Mouse (Mus musculus) hematopoietic stem cell, adult 5-6 weeks (primary cell): ENCODE data around the gene Gas6. TPM values are rescaled to one million over a fixed set of nuclear protein-coding genes. Genes with fewer than 3 reads are reported as not detected.

Experiments used
- ATAC-seq, 2 experiments: fragments of 125-278 bp in 1 of 2; replicated peaks in 1 of 2; 2 replicates each; pipeline ENCODE4 v1.8.0; 2016 to 2017; ENCODE audit warnings: inconsistent platforms in 2 of 2, mild to moderate bottlenecking in 2 of 2, moderate number of reproducible peaks in 2 of 2, low read depth in 1 of 2, moderate TSS enrichment in 1 of 2; ENCODE audit not compliant: low FRiP score in 2 of 2, poor library complexity in 2 of 2, severe bottlenecking in 2 of 2, insufficient read depth in 1 of 2, low TSS enrichment in 1 of 2
- total RNA-seq: library from RNA; stranded (forward); fragments of 172-1452, 232-1000 nt; gene quantifications from 2 replicates; pipeline ENCODE4 v1.2.3, GENCODE M21; 2017

The Gas6 gene
- total RNA-seq, 1 experiment from 2014 or later, result 14.1 TPM

DNA sequence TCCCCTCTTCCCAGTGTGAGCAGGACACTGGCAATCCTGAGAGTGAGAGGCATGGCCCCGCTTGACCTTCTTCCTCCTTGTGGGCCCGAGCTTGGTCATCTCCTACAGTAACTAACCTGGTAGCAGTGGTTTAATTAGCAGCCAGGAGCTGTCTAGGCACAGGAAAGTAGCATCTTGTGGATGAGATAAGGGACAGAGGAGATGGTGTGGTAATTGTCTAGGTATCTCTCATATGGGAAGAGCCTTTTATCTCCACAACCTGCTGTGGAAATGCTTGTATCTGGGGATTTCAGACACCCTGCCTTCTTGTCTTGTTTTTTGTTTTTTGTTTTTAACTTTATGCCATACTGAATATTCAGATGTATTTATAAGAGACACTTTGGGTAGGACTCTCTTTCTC is 56.8 kb downstream of the Gas6 start:
- ATAC-seq, result no peak

GRCm38 (mm10) chr8:13436052-13436451 is 58.2 kb downstream of the Gas6 start:
- no peak for ATAC-seq

DNA sequence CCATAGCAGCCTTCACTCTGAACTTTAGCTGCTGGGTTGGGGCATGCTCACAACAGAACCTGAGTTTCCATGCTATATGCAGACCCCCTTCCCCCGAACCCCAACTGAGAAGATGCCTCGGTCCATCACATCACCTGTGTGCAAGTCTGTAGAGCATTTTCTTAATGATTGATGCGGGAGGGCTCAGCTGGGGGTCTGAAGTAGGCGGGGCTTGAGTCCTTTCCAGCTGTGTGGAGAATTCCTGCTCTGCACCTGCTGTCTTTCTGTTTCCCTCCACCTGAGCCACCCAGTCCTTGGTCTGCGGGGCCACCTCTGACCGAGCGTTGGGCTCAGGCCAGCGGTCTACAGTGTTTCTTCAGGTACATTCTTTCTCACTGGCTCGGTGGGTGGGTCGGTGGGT is 59.4 kb downstream of the Gas6 start, which contains the start of gene Tmem255b:
Gene Tmem255b (plus strand): TSS at position 301 of the 400 bp plus-strand sequence.
- no peak for ATAC-seq

GRCm38 (mm10) chr8:13433130-13433529 is 61.2 kb downstream of the Gas6 start:
- ATAC-seq, result peak; percentile 41 to 54; a peak in 2 of 4 replicates

GRCm38 (mm10) chr8:13430866-13431265 is 63.4 kb downstream of the Gas6 start:
- no peak for ATAC-seq

DNA sequence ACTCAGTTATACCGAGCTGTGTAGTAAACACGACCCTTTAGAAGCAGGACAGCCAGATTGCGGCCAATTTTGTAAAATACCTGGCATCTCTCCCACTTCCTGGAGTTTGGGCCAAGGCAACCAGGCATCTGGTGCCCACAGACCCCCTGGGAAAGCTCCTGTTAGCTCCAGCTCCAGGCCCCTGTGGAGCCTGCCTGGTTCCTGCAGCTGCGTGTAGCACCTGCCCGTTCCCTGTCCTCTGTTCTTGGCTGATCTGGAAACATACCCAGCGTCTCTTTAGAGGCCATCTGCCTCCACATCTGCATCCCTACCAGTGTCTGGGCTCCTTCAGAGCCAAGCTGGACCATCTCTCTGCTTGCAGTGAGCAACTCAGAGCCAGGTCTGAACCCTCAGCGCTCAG is 63.9 kb downstream of the Gas6 start:
- ATAC-seq, result no peak

GRCm38 (mm10) chr8:13428156-13428555 is 66.1 kb downstream of the Gas6 start:
- no peak; a peak in 1 of 4 replicates for ATAC-seq

- peak in 1 of 2 experiments; percentile 19; a peak in 2 of 4 replicates for ATAC-seq
Observed at GRCm38 (mm10) chr8:13427351-13427750, 66.9 kb downstream of the Gas6 start.

GRCm38 (mm10) chr8:13420970-13421369 is 73.3 kb downstream of the Gas6 start:
- no peak for ATAC-seq

DNA sequence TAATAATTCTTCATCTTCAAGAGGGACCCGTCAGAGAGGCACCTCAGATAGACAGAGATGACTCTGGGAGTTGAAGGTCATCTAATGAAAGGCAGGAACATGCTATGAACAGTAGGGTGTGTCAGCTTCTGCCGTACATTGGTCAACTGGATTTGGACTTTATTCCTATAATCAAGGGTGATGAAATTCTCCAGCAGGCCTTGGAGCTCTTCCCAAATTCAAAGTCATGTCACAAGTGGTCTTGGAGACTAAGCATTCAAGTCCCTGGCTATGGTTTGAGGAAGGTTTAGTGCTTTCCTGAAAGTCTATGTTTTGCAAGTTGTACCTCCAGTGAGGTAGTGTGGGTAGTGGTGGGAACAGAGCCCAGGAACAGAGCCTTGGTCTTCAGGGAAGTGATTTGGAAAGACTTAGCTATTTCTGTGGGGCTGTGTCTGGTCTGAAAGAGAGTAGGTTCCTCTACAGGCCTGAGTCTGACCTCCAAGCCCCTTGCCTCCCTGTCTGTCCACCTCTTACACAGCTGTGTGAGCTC is 75.1 kb downstream of the Gas6 start:
- ATAC-seq, result no peak

- no peak for ATAC-seq
Observed at GRCm38 (mm10) chr8:13415879-13416278, 78.4 kb downstream of the Gas6 start.

Other genes with a start within 250 kb of the Gas6 start
- not detected in 2 replicates for gene Adprhl1, start 240.3 kb downstream of the Gas6 start, total RNA-seq
- 17.7 and 22.1 TPM in 2 replicates for gene Dcun1d2, start 206.4 kb downstream of the Gas6 start, total RNA-seq
- gene Tmco3, start 206.3 kb downstream of the Gas6 start, total RNA-seq, result 7.8 and 8.9 TPM in 2 replicates
- 110 and 129 TPM in 2 replicates for gene Tfdp1, start 155.7 kb downstream of the Gas6 start, total RNA-seq
- not detected in 2 replicates for gene Atp4b, start 97.7 kb downstream of the Gas6 start, total RNA-seq
- gene Grk1, start 89.4 kb downstream of the Gas6 start, total RNA-seq, result not detected in 2 replicates
- gene Tmem255b, start 59.3 kb downstream of the Gas6 start, total RNA-seq, result not detected in 2 replicates
- gene 1700029H14Rik, start 68.0 kb upstream of the Gas6 start, total RNA-seq, result 0.38 TPM in 1 of 2 replicates, not detected in the other
- gene Rasa3, start 183.1 kb upstream of the Gas6 start, total RNA-seq, result 104 and 131 TPM in 2 replicates
- not detected in 2 replicates for gene Cfap97d2, start 211.4 kb upstream of the Gas6 start, total RNA-seq